Mouse (Mus musculus) lung, postnatal 0 days (tissue): ENCODE measurements at regions not wholly inside any gene's neighbourhood (a gene's known extent, or its start where the extent isn't known, plus 50 kb on each side); places are given as distances from the start of the nearest gene placed in this dataset.

Experiments
- CTCF ChIP-seq: IDR thresholded peaks from 2 replicates; pipeline ENCODE4 v1.5.1; 2016; ENCODE audit warnings: antibody characterized with exemption, mild to moderate bottlenecking
- EP300 ChIP-seq: IDR thresholded peaks from 2 replicates; pipeline ENCODE4 v1.6.1; 2016; ENCODE audit warnings: antibody characterized with exemption, mild to moderate bottlenecking, control low read depth

- no peak for TF ChIP-seq CTCF
- TF ChIP-seq EP300: no peak
These were observed 52.8 kb upstream of the G2e3 start for GRCm38 (mm10) chr12:51294971-51295477.
